Mouse (Mus musculus) brain, embryonic 14.5 days (tissue): ENCODE measurements around the gene Dctn3. TPM values are rescaled to one million over a fixed set of nuclear protein-coding genes. Genes with fewer than 3 reads are reported as not detected.
A peak's percentile ranks its signal among the peaks of the same experiment; 100 is the strongest.
"Not testable (repeated sequence)": the region's sequence is repeated elsewhere in the genome, so short reads cannot be mapped to it uniquely, and the experiment has no call there.

Experiments
- DNase-seq: peaks from one replicate; pipeline ENCODE4 v3.0.0-alpha.2; 2011; ENCODE audit warnings: low read depth
- CTCF ChIP-seq: fragments of 200-500 bp; IDR thresholded peaks from 2 replicates; pipeline ENCODE4 v1.5.1; 2012; ENCODE audit warnings: inconsistent platforms, mild to moderate bottlenecking, moderate library complexity, borderline replicate concordance; ENCODE audit not compliant: insufficient read depth, insufficient read length; ENCODE audit errors: extremely low read depth
- POLR2A ChIP-seq: fragments of 200-500 bp; IDR thresholded peaks from 2 replicates; pipeline ENCODE4 v1.6.1; 2012; ENCODE audit warnings: mild to moderate bottlenecking, inconsistent platforms, borderline replicate concordance; ENCODE audit not compliant: poor library complexity, insufficient read depth, insufficient read length, severe bottlenecking; ENCODE audit errors: extremely low read depth
- polyA plus RNA-seq: library from polyadenylated mRNA; depleted of rRNA; stranded (reverse); fragments of >200 nt; gene quantifications from 2 replicates; pipeline ENCODE4 v1.2.3, GENCODE M21; 2012; rRNA removed

The Dctn3 gene
- polyA plus RNA-seq: 157 and 186 TPM in 2 replicates

- peak; percentile 62; the same call in 1 of the 2 replicates for TF ChIP-seq POLR2A
- TF ChIP-seq CTCF: no peak
- DNase-seq: peak; percentile 99
These were observed at the start of gene Dctn3 for GRCm38 (mm10) chr4:41722918-41723351. Dctn3 (minus strand) TSS chr4:41723170.

- DNase-seq: not testable (repeated sequence)
These were observed 44.3 kb upstream of the Dctn3 start for GRCm38 (mm10) chr4:41767301-41767700.

GRCm38 (mm10) chr4:41763176-41763575 lies 40.2 kb upstream of the Dctn3 start:
- not testable (repeated sequence) for DNase-seq

- peak; percentile 60 for DNase-seq
These were observed 39.7 kb upstream of the Dctn3 start for GRCm38 (mm10) chr4:41762688-41763114.

GRCm38 (mm10) chr4:41762099-41762687 lies 39.2 kb upstream of the Dctn3 start:
- DNase-seq: peak; percentile 11

GRCm38 (mm10) chr4:41761680-41762079 lies 38.7 kb upstream of the Dctn3 start:
- TF ChIP-seq CTCF (no peak), POLR2A (no peak)
- DNase-seq: no peak

More at GRCm38 (mm10) chr4:41762099-41762687, 39.2 kb upstream of the Dctn3 start:
- no peak for TF ChIP-seq POLR2A
- TF ChIP-seq CTCF: no peak

- no peak for DNase-seq
- TF ChIP-seq CTCF (no peak), POLR2A (no peak)
These were observed 37.9 kb upstream of the Dctn3 start for GRCm38 (mm10) chr4:41760911-41761310.

- TF ChIP-seq POLR2A: 0 out of 2 replicates have a peak, but pooled peaks have one; percentile 28
- no peak for TF ChIP-seq CTCF
- DNase-seq: peak; percentile 89
These were observed 37.3 kb upstream of the Dctn3 start for GRCm38 (mm10) chr4:41760288-41760721.

GRCm38 (mm10) chr4:41759656-41760287 lies 36.8 kb upstream of the Dctn3 start:
- no peak for DNase-seq

GRCm38 (mm10) chr4:41759206-41759605 lies 36.2 kb upstream of the Dctn3 start:
- no peak for TF ChIP-seq CTCF
- DNase-seq: no peak

More at GRCm38 (mm10) chr4:41759656-41760287, 36.8 kb upstream of the Dctn3 start:
- TF ChIP-seq CTCF: no peak
- no peak for TF ChIP-seq POLR2A

- no peak for DNase-seq
- no peak for TF ChIP-seq POLR2A
- no peak for TF ChIP-seq CTCF
These were observed 35.7 kb upstream of the Dctn3 start for GRCm38 (mm10) chr4:41758701-41759100.

- TF ChIP-seq CTCF: no peak
- TF ChIP-seq POLR2A: no peak
- DNase-seq: no peak
These were observed 35.1 kb upstream of the Dctn3 start for GRCm38 (mm10) chr4:41758021-41758420.

GRCm38 (mm10) chr4:41757321-41757720 lies 34.4 kb upstream of the Dctn3 start:
- TF ChIP-seq CTCF (no peak), POLR2A (no peak)

GRCm38 (mm10) chr4:41756440-41756839 lies 33.5 kb upstream of the Dctn3 start:
- DNase-seq: no peak
- TF ChIP-seq POLR2A (no peak), CTCF (no peak)

More at GRCm38 (mm10) chr4:41757321-41757720, 34.4 kb upstream of the Dctn3 start:
- no peak for DNase-seq
